Mouse (Mus musculus): ENCODE measurements around the gene Ppp1r12c.
"Not testable (repeated sequence)": the region's sequence is repeated elsewhere in the genome, so short reads cannot be mapped to it uniquely, and the experiment has no call there.

Ppp1r12c gene

GRCm38 (mm10) chr7:4501558-4502397 is at the start of gene Ppp1r12c:
TSS of gene Ppp1r12c (minus strand) at chr7:4501680.
- DNase-seq: peak; percentile 94

GRCm38 (mm10) chr7:4547221-4547641 is 45.8 kb upstream of the Ppp1r12c start, which contains the start of gene Syt5:
TSS of gene Syt5 (minus strand) at chr7:4547541.
- DNase-seq: peak; percentile 36

- peak; percentile 80 for DNase-seq
Measured at GRCm38 (mm10) chr7:4546591-4547131, 45.2 kb upstream of the Ppp1r12c start.

- DNase-seq: no peak
Measured at GRCm38 (mm10) chr7:4546050-4546449, 44.6 kb upstream of the Ppp1r12c start.

- no peak for DNase-seq
Measured at GRCm38 (mm10) chr7:4542013-4542412, 40.5 kb upstream of the Ppp1r12c start.

GRCm38 (mm10) chr7:4541344-4541743 is 39.9 kb upstream of the Ppp1r12c start:
- DNase-seq: no peak

GRCm38 (mm10) chr7:4539019-4539418 is 37.5 kb upstream of the Ppp1r12c start:
- DNase-seq: no peak

- DNase-seq: no peak
Measured at GRCm38 (mm10) chr7:4537181-4537580, 35.7 kb upstream of the Ppp1r12c start.

- no peak for DNase-seq
Measured at GRCm38 (mm10) chr7:4536369-4536768, 34.9 kb upstream of the Ppp1r12c start.

- DNase-seq: no peak
Measured at GRCm38 (mm10) chr7:4532005-4532729, 30.7 kb upstream of the Ppp1r12c start, which contains the start of gene Dnaaf3. TSS of gene Dnaaf3 (minus strand) at chr7:4532453.

GRCm38 (mm10) chr7:4530166-4530565 is 28.7 kb upstream of the Ppp1r12c start:
- not testable (repeated sequence) for DNase-seq

GRCm38 (mm10) chr7:4527302-4527689 is 25.8 kb upstream of the Ppp1r12c start:
- no peak for DNase-seq

GRCm38 (mm10) chr7:4526341-4527301 is 25.1 kb upstream of the Ppp1r12c start:
- DNase-seq: peak; percentile 52

GRCm38 (mm10) chr7:4524212-4524922 is 22.9 kb upstream of the Ppp1r12c start, which contains the start of gene Tnni3:
TSS of gene Tnni3 (minus strand) at chr7:4524229.
- DNase-seq: not testable (repeated sequence)

GRCm38 (mm10) chr7:4523205-4524130 is 22.0 kb upstream of the Ppp1r12c start:
- DNase-seq: no peak

GRCm38 (mm10) chr7:4522292-4522691 is 20.8 kb upstream of the Ppp1r12c start:
- DNase-seq: no peak

GRCm38 (mm10) chr7:4521231-4522003 is 19.9 kb upstream of the Ppp1r12c start:
- DNase-seq: no peak

GRCm38 (mm10) chr7:4518487-4518886 is 17.0 kb upstream of the Ppp1r12c start:
- no peak for DNase-seq

- no peak for DNase-seq
Measured at GRCm38 (mm10) chr7:4516332-4517050, 15.0 kb upstream of the Ppp1r12c start, which contains the start of gene Tnnt1. TSS of gene Tnnt1 (minus strand) at chr7:4516382.
